8 mouse cellular contexts compared by ENCODE assay signal in genomic region chr2:91963443-91963932, GRCm38 (mm10). TPM values are rescaled to one million over a fixed set of nuclear protein-coding genes. Genes with fewer than 3 reads are reported as not detected.
DNase-seq lines count a peak whose midpoint lies in the region; ATAC-seq and TF ChIP-seq lines count a peak whose summit lies in the region.

No protein-coding gene starts in this region.

- H3K9ac ChIP-seq in hindbrain, embryonic 12.5 days = peak overlapping the region; percentile 95

- peaks cover 5% of the 10 kb centered on the region for H3K27me3 ChIP-seq in Patski
- H3K27me3 ChIP-seq in hindbrain, embryonic 12.5 days = peaks cover 14% of the 10 kb centered on the region

- H3K9me3 ChIP-seq in hindbrain, embryonic 12.5 days (replicated peaks) = no peaks in the 10 kb centered on the region

- POLR2A ChIA-PET in Patski (lab: Charles Lee) = no interaction called here

- peak overlapping the region; percentile 83 for H3K27ac ChIP-seq in hindbrain, embryonic 12.5 days

- H3K4me2 ChIP-seq in hindbrain, embryonic 12.5 days (replicated peaks) = peak overlapping the region; percentile 91

- WGBS in hindbrain, embryonic 12.5 days = 0% methylated on average over 29 of the region's 57 CpGs

- H3K36me3 ChIP-seq in hindbrain, embryonic 12.5 days = no peaks in the 10 kb centered on the region

- in situ Hi-C loops in Patski (cut with MboI; ENCODE audit: low pct_unique_long_range_greater_than_20kb) = no loop called here

- ATAC-seq in Patski = peak; percentile 88
- ATAC-seq in hindbrain, embryonic 12.5 days (ENCODE audit: low FRiP score) = peak; percentile 91

- CTCF ChIA-PET in Patski (lab: Charles Lee) = interaction anchor here (1.0 to 5.8 kb wide), 5 partner anchors 9 to 24 kb away, joined by 5 to 63 read pairs (median 10); partner anchors contain the start of gene Gm9821

- H3K4me1 ChIP-seq in hindbrain, embryonic 12.5 days = peaks cover 27% of the 10 kb centered on the region

- no peak for DNase-seq in Patski (ENCODE audit: low read depth, low spot score)
- peak; percentile 99 for DNase-seq in cerebellum, postnatal 10 days
- DNase-seq in frontal cortex, postnatal 10 days (ENCODE audit: low spot score in 2 of 2) = peak; percentile 88 to 94
- DNase-seq in layer of hippocampus, postnatal 14 days (ENCODE audit: low spot score in 2 of 2) = peak; percentile 92 to 94
- DNase-seq in lung, postnatal 10 days = peak; percentile 97
- peak; percentile 99 for DNase-seq in ovary, postnatal 14 days (ENCODE audit: low spot score)
- peak; percentile 96 for DNase-seq in thymus, postnatal 14 days

- no peak for TF ChIP-seq CTCF in Patski (IDR thresholded peaks at IDR 0.05)

- peak overlapping the region; percentile 88 for H3K4me3 ChIP-seq in hindbrain, embryonic 12.5 days

RNA-seq across cellular contexts. Expression of gene Dgkz, which starts 12.2 kb away (rescaled TPM):
- polyA plus RNA-seq in Patski (2021) = 38.5 TPM
- 30.9 and 31.9 TPM in 2 replicates for polyA plus RNA-seq in hindbrain, embryonic 12.5 days (2016; fragmentation: Nextera tagmentation; extraction: Ambion mirVana)
- 100 to 1,000 TPM; 391 to 416 TPM for total RNA-seq in layer of hippocampus, postnatal 14 days (2021)

RNA-seq across cellular contexts. Expression of gene Gm9821, which starts 18.0 kb away (rescaled TPM):
- 0.69 TPM for polyA plus RNA-seq in Patski (2021)
- polyA plus RNA-seq in hindbrain, embryonic 12.5 days (2016; fragmentation: Nextera tagmentation; extraction: Ambion mirVana) = 0.50 and 0.57 TPM in 2 replicates
- total RNA-seq in layer of hippocampus, postnatal 14 days (2021) = not detected

RNA-seq across cellular contexts. Expression of gene Mdk, which starts 31.4 kb away (rescaled TPM):
- 0.13 TPM for polyA plus RNA-seq in Patski (2021)
- polyA plus RNA-seq in hindbrain, embryonic 12.5 days (2016; fragmentation: Nextera tagmentation; extraction: Ambion mirVana) = 904 and 962 TPM in 2 replicates
- total RNA-seq in layer of hippocampus, postnatal 14 days (2021) = 10 to 100 TPM; 39.5 to 40.9 TPM

RNA-seq across cellular contexts. Expression of gene Chrm4, which starts 36.4 kb away (rescaled TPM):
- not detected for polyA plus RNA-seq in Patski (2021)
- 0.77 and 1.0 TPM in 2 replicates for polyA plus RNA-seq in hindbrain, embryonic 12.5 days (2016; fragmentation: Nextera tagmentation; extraction: Ambion mirVana)
- total RNA-seq in layer of hippocampus, postnatal 14 days (2021) = 10 to 100 TPM; 15.1 to 21.2 TPM

Comparison
In these comparisons a context has a peak if more than half of its experiments do, and no peak if none do; other contexts are left out.
1. RNA of gene Mdk, which starts 31.4 kb away (polyA plus RNA-seq): 904 to 962 TPM in hindbrain, embryonic 12.5 days; 0.13 TPM in Patski (single experiment); every median in the first group is over 100 times any median in the second.